Mouse (Mus musculus): ENCODE measurements around the gene Il10. TPM values are rescaled to one million over a fixed set of nuclear protein-coding genes. Genes with fewer than 3 reads are reported as not detected.

Gene Il10
- polyA plus RNA-seq, 1 experiment from 2014 or later, result not detected

- Histone ChIP-seq H3K27ac (replicated peaks) (peak overlapping the region; percentile 74), H3K27me3 (ENCODE audit: low read depth, poor library complexity, severe bottlenecking) (no peaks in the 10 kb centered on the region), H3K36me3 (peaks cover 51% of the 10 kb centered on the region), H3K4me3 (no peak overlapping the region), H3K9me3 (replicated peaks) (no peaks in the 10 kb centered on the region), H3K4me1 (peaks cover 60% of the 10 kb centered on the region)
- 85% methylated on average over 7 of the region's 7 CpGs for WGBS
- DNase-seq (ENCODE audit: low spot score), result no peak
These were observed 38.8 kb downstream of the Il10 start for GRCm38 (mm10) chr1:131058431-131058830.

GRCm38 (mm10) chr1:131059411-131059810, 39.8 kb downstream of the Il10 start:
- H3K36me3 ChIP-seq, result peaks cover 41% of the 10 kb centered on the region
- no peak for DNase-seq (ENCODE audit: low spot score)
- 74% methylated on average over 1 of the region's 1 CpGs for WGBS
- no peak overlapping the region for H3K4me3 ChIP-seq
- H3K27me3 ChIP-seq (ENCODE audit: low read depth, poor library complexity, severe bottlenecking), result no peaks in the 10 kb centered on the region
- H3K4me1 ChIP-seq, result peaks cover 63% of the 10 kb centered on the region
- H3K27ac ChIP-seq (replicated peaks), result peak overlapping the region; percentile 74
- no peaks in the 10 kb centered on the region for H3K9me3 ChIP-seq (replicated peaks)

GRCm38 (mm10) chr1:131059841-131060240, 40.2 kb downstream of the Il10 start:
- Histone ChIP-seq H3K9me3 (replicated peaks) (no peaks in the 10 kb centered on the region), H3K4me1 (peaks cover 68% of the 10 kb centered on the region)

GRCm38 (mm10) chr1:131060290-131061253, 40.9 kb downstream of the Il10 start:
- Histone ChIP-seq H3K36me3 (peaks cover 30% of the 10 kb centered on the region), H3K27ac (replicated peaks) (peak overlapping the region; percentile 74), H3K9me3 (replicated peaks) (no peaks in the 10 kb centered on the region), H3K4me1 (peaks cover 70% of the 10 kb centered on the region), H3K4me3 (no peak overlapping the region), H3K27me3 (ENCODE audit: low read depth, poor library complexity, severe bottlenecking) (no peaks in the 10 kb centered on the region)
- WGBS, result 78% methylated on average over 13 of the region's 13 CpGs
- DNase-seq (ENCODE audit: low spot score), result peak; percentile 49

More at GRCm38 (mm10) chr1:131059841-131060240, 40.2 kb downstream of the Il10 start:
- Histone ChIP-seq H3K27ac (replicated peaks) (peak overlapping the region; percentile 74), H3K27me3 (ENCODE audit: low read depth, poor library complexity, severe bottlenecking) (no peaks in the 10 kb centered on the region), H3K4me3 (no peak overlapping the region), H3K36me3 (peaks cover 37% of the 10 kb centered on the region)
- 91% methylated on average over 5 of the region's 5 CpGs for WGBS
- DNase-seq (ENCODE audit: low spot score), result no peak

- WGBS, result 85% methylated on average over 7 of the region's 7 CpGs
- Histone ChIP-seq H3K27me3 (ENCODE audit: low read depth, poor library complexity, severe bottlenecking) (no peaks in the 10 kb centered on the region), H3K4me1 (peaks cover 70% of the 10 kb centered on the region), H3K9me3 (replicated peaks) (no peaks in the 10 kb centered on the region), H3K27ac (replicated peaks) (peak overlapping the region; percentile 67; the same call in 1 of the 2 replicates), H3K4me3 (no peak overlapping the region), H3K36me3 (peaks cover 24% of the 10 kb centered on the region)
- no peak for DNase-seq (ENCODE audit: low spot score)
These were observed 42.2 kb downstream of the Il10 start for GRCm38 (mm10) chr1:131061740-131062254.

- no peak for DNase-seq (ENCODE audit: low spot score)
- H3K4me1 ChIP-seq, result peaks cover 70% of the 10 kb centered on the region
These were observed 43.2 kb downstream of the Il10 start for GRCm38 (mm10) chr1:131062821-131063220.

GRCm38 (mm10) chr1:131064202-131064601, 44.6 kb downstream of the Il10 start:
- Histone ChIP-seq H3K27me3 (ENCODE audit: low read depth, poor library complexity, severe bottlenecking) (no peaks in the 10 kb centered on the region), H3K9me3 (replicated peaks) (no peaks in the 10 kb centered on the region), H3K36me3 (peaks cover 29% of the 10 kb centered on the region), H3K4me3 (no peak overlapping the region), H3K4me1 (peaks cover 57% of the 10 kb centered on the region), H3K27ac (replicated peaks) (no peak overlapping the region; the same call in 1 of the 2 replicates)
- 77% methylated on average over 6 of the region's 6 CpGs for WGBS
- DNase-seq (ENCODE audit: low spot score), result no peak

More at GRCm38 (mm10) chr1:131062821-131063220, 43.2 kb downstream of the Il10 start:
- Histone ChIP-seq H3K4me3 (no peak overlapping the region), H3K27me3 (ENCODE audit: low read depth, poor library complexity, severe bottlenecking) (no peaks in the 10 kb centered on the region), H3K36me3 (peaks cover 24% of the 10 kb centered on the region), H3K27ac (replicated peaks) (peak overlapping the region; percentile 29), H3K9me3 (replicated peaks) (no peaks in the 10 kb centered on the region)
- WGBS, result 91% methylated on average over 6 of the region's 6 CpGs

GRCm38 (mm10) chr1:131068011-131068727, 48.5 kb downstream of the Il10 start:
- Histone ChIP-seq H3K9me3 (replicated peaks) (no peaks in the 10 kb centered on the region), H3K27me3 (ENCODE audit: low read depth, poor library complexity, severe bottlenecking) (no peaks in the 10 kb centered on the region), H3K4me3 (no peak overlapping the region), H3K36me3 (peaks cover 29% of the 10 kb centered on the region), H3K27ac (replicated peaks) (no peak overlapping the region), H3K4me1 (peaks cover 26% of the 10 kb centered on the region)
- WGBS, result 88% methylated on average over 10 of the region's 10 CpGs
- DNase-seq (ENCODE audit: low spot score), result no peak

- DNase-seq (ENCODE audit: low spot score), result no peak
- H3K4me1 ChIP-seq, result peaks cover 26% of the 10 kb centered on the region
- 89% methylated on average over 7 of the region's 7 CpGs for WGBS
- H3K4me3 ChIP-seq, result no peak overlapping the region
- H3K9me3 ChIP-seq (replicated peaks), result no peaks in the 10 kb centered on the region
- H3K27ac ChIP-seq (replicated peaks), result no peak overlapping the region
- peaks cover 29% of the 10 kb centered on the region for H3K36me3 ChIP-seq
- H3K27me3 ChIP-seq (ENCODE audit: low read depth, poor library complexity, severe bottlenecking), result no peaks in the 10 kb centered on the region
These were observed 49.4 kb downstream of the Il10 start for GRCm38 (mm10) chr1:131069010-131069409.

GRCm38 (mm10) chr1:131072376-131072990, 52.8 kb downstream of the Il10 start:
- Histone ChIP-seq H3K4me3 (no peak overlapping the region), H3K9me3 (replicated peaks) (no peaks in the 10 kb centered on the region; the same call in 1 of the 2 replicates), H3K27me3 (ENCODE audit: low read depth, poor library complexity, severe bottlenecking) (no peaks in the 10 kb centered on the region), H3K36me3 (peaks cover 19% of the 10 kb centered on the region), H3K4me1 (peaks cover 49% of the 10 kb centered on the region), H3K27ac (replicated peaks) (no peak overlapping the region)
- WGBS, result 90% methylated on average over 7 of the region's 7 CpGs
- DNase-seq (ENCODE audit: low spot score), result no peak

- Histone ChIP-seq H3K27ac (replicated peaks) (peak overlapping the region; percentile 50), H3K4me3 (no peak overlapping the region), H3K9me3 (replicated peaks) (no peaks in the 10 kb centered on the region; the same call in 1 of the 2 replicates), H3K4me1 (peaks cover 70% of the 10 kb centered on the region), H3K27me3 (ENCODE audit: low read depth, poor library complexity, severe bottlenecking) (no peaks in the 10 kb centered on the region), H3K36me3 (peaks cover 3% of the 10 kb centered on the region; the same call in 1 of the 2 replicates)
- no peak for DNase-seq (ENCODE audit: low spot score)
- WGBS, result 86% methylated on average over 8 of the region's 8 CpGs
These were observed 54.9 kb downstream of the Il10 start for GRCm38 (mm10) chr1:131074524-131074938.
